In the genomic region with DNA sequence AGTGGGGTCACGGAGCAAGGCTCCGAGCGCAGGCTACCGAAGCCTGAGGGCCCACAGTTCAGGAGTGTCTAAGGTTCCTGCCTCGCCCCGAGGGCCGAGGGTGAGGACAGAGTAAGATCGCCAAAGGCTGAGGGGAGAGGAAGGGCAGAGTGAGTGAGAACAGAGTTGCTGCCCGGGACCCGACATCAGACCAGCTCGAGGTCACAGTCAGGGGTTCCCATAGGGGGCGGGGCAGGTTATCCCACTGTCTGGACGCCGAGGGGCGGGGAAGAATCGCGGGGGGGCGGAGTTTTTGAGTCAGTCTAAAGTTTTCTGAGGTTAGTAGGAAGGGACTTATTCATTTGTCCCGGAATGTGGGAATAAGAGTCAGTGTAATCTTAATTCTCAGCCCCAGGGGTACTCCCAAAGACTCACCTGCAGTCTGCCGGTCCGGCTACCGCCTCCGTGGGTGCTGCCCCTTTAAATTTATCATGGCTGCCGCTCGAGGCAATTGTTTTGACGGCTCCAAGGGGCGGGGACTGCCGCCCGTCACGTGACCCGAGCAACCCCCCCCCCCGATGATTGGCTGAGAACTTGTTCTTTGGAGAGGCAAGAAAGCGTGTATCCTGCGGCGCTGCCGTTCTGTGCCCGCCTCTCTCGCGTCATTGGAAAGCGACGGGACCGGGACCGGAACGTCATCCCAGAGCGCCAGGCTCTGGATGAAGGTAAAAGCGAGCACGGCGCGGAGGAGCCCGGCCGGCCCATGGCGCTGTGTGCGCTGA, we compare ENCODE assay signal across 8 mouse cellular contexts. TPM values are rescaled to one million over a fixed set of nuclear protein-coding genes. Genes with fewer than 3 reads are reported as not detected.
DNase-seq lines count a peak whose midpoint lies in the region; ATAC-seq lines count a peak whose summit lies in the region.

A gene (minus strand): TSS at position 462 of the 761 bp plus-strand sequence.
A gene (plus strand): TSS at position 669 of the 761 bp plus-strand sequence.

- H3K4me3 ChIP-seq in heart, embryonic 10.5 days = peak within 1 kb of the TSS; percentile 89
- H3K4me3 ChIP-seq in kidney, embryonic 15.5 days (replicated peaks) = peak within 1 kb of the TSS; percentile 89

- H3K4me1 ChIP-seq in heart, embryonic 10.5 days = peaks cover 36% of the 10 kb centered on the region
- peaks cover 31% of the 10 kb centered on the region for H3K4me1 ChIP-seq in kidney, embryonic 15.5 days

- H3K4me2 ChIP-seq in kidney, embryonic 15.5 days = peak within 1 kb of the TSS; percentile 93

- peak; percentile 99 for DNase-seq in B cell, adult 2 months
- DNase-seq in brain, adult 2 months (ENCODE audit: low read depth, low spot score) = peak; percentile 99
- peak; percentile 99 for DNase-seq in heart, embryonic 10.5 days (ENCODE audit: low spot score)
- DNase-seq in liver = peak; percentile 98
- DNase-seq in spleen, postnatal 4 days (ENCODE audit: low spot score in 2 of 2) = peak; percentile 98 to 99

- H3K9me3 ChIP-seq in heart, embryonic 10.5 days = no peaks in the 10 kb centered on the region
- no peaks in the 10 kb centered on the region for H3K9me3 ChIP-seq in kidney, embryonic 15.5 days (replicated peaks)

- no peaks in the 10 kb centered on the region for H3K27me3 ChIP-seq in heart, embryonic 10.5 days (ENCODE audit: insufficient read depth, poor library complexity, severe bottlenecking)
- no peaks in the 10 kb centered on the region for H3K27me3 ChIP-seq in kidney, embryonic 15.5 days

- under 1% methylated on average over 53 of the region's 53 CpGs for whole genome bisulfite sequencing in heart, embryonic 10.5 days
- under 1% methylated on average over 53 of the region's 53 CpGs for WGBS in kidney, embryonic 15.5 days

- peaks cover 31% of the 10 kb centered on the region for H3K36me3 ChIP-seq in heart, embryonic 10.5 days
- peaks cover 33% of the 10 kb centered on the region for H3K36me3 ChIP-seq in kidney, embryonic 15.5 days

- H3K27ac ChIP-seq in heart, embryonic 10.5 days = peak within 1 kb of the TSS; percentile 93
- H3K27ac ChIP-seq in kidney, embryonic 15.5 days = peak within 1 kb of the TSS; percentile 85

- peak; percentile 84 for ATAC-seq in erythroblast, adult 5-6 weeks (replicated peaks; ENCODE audit: low FRiP score, poor library complexity, severe bottlenecking)
- ATAC-seq in kidney, embryonic 15.5 days (replicated peaks; ENCODE audit: low FRiP score) = peak; percentile 74
- peak; percentile 88 for ATAC-seq in monocyte, adult 5-6 weeks (replicated peaks; ENCODE audit: insufficient number of reproducible peaks, low FRiP score, low TSS enrichment, poor library complexity, severe bottlenecking)

- peak within 1 kb of the TSS; percentile 78 for H3K9ac ChIP-seq in kidney, embryonic 15.5 days

RNA-seq across cellular contexts. Expression of the first gene that starts in this region (rescaled TPM):
- total RNA-seq in erythroblast, adult 5-6 weeks (2015; ENCODE audit: low replicate concordance) = 0.38 and 1.3 TPM in 2 replicates
- total RNA-seq in erythroblast, adult 5-6 weeks (2017; ENCODE audit: low replicate concordance) = 7.7 and 12.0 TPM in 2 replicates
- polyA plus RNA-seq in heart, embryonic 10.5 days (2016; fragmentation: Nextera tagmentation; extraction: Ambion mirVana) = 21.1 and 22.5 TPM in 2 replicates
- 36.9 and 42.4 TPM in 2 replicates for polyA plus RNA-seq in kidney, embryonic 15.5 days (2015; fragmentation: Nextera tagmentation; extraction: Ambion mirVana)
- 15.6 to 18.9 TPM (median 18.5 TPM) in 3 replicates for total RNA-seq in monocyte, adult 5-6 weeks (2017)

RNA-seq across cellular contexts. Expression of the second gene that starts in this region (rescaled TPM):
- total RNA-seq in erythroblast, adult 5-6 weeks (2015; ENCODE audit: low replicate concordance) = 35.5 and 61.9 TPM in 2 replicates
- 19.5 and 41.6 TPM in 2 replicates for total RNA-seq in erythroblast, adult 5-6 weeks (2017; ENCODE audit: low replicate concordance)
- polyA plus RNA-seq in heart, embryonic 10.5 days (2016; fragmentation: Nextera tagmentation; extraction: Ambion mirVana) = 131 and 151 TPM in 2 replicates
- 108 and 124 TPM in 2 replicates for polyA plus RNA-seq in kidney, embryonic 15.5 days (2015; fragmentation: Nextera tagmentation; extraction: Ambion mirVana)
- total RNA-seq in monocyte, adult 5-6 weeks (2017) = 26.1 to 33.3 TPM (median 28.5 TPM) in 3 replicates

Comparison
In these comparisons a context has a peak if more than half of its experiments do, and no peak if none do; other contexts are left out.
1. Peak in every context shown above with its lines: DNase-seq, ATAC-seq, H3K4me3 ChIP-seq and H3K27ac ChIP-seq.